Mouse (Mus musculus) liver, embryonic 15.5 days (tissue): ENCODE results near the gene Atp1a4. TPM values are rescaled to one million over a fixed set of nuclear protein-coding genes. Genes with fewer than 3 reads are reported as not detected.

Experiments used
- ATAC-seq: fragments of 200-750 bp; cut with Nextera tagmentation; 2 replicates; pipeline ENCODE4 v1.8.0; 2017; ENCODE audit warnings: moderate number of reproducible peaks, mild to moderate bottlenecking, moderate library complexity; ENCODE audit not compliant: insufficient read depth
- H3K27ac ChIP-seq: fragments of 300-500 bp; sonication (generic); replicated peaks from 2 replicates; pipeline ENCODE4 v1.5.1; 2015; ENCODE audit warnings: mild to moderate bottlenecking, inconsistent platforms
- H3K27me3 ChIP-seq: fragments of 300-500 bp; sonication (generic); 2 replicates; pipeline ENCODE4 v1.6.1; 2015; ENCODE audit warnings: mild to moderate bottlenecking, inconsistent platforms
- H3K36me3 ChIP-seq: fragments of 300-500 bp; sonication (generic); replicated peaks from 2 replicates; pipeline ENCODE4 v1.6.1; 2015; ENCODE audit warnings: moderate library complexity, mild to moderate bottlenecking, inconsistent platforms
- H3K4me1 ChIP-seq: fragments of 300-500 bp; sonication (generic); replicated peaks from 2 replicates; pipeline ENCODE4 v1.6.1; 2015; ENCODE audit warnings: inconsistent platforms
- H3K4me2 ChIP-seq: fragments of 300-500 bp; sonication (generic); 2 replicates; pipeline ENCODE4 v1.6.1; 2015; ENCODE audit warnings: moderate library complexity, mild to moderate bottlenecking, inconsistent platforms
- H3K4me3 ChIP-seq: fragments of 300-500 bp; sonication (generic); replicated peaks from 2 replicates; pipeline ENCODE4 v1.5.1; 2015; ENCODE audit warnings: mild to moderate bottlenecking, inconsistent platforms
- H3K9ac ChIP-seq: fragments of 300-500 bp; sonication (generic); 2 replicates; pipeline ENCODE4 v1.6.1; 2015; ENCODE audit warnings: moderate library complexity, mild to moderate bottlenecking, inconsistent platforms
- H3K9me3 ChIP-seq: fragments of 300-500 bp; sonication (generic); replicated peaks from 2 replicates; pipeline ENCODE4 v1.6.1; 2016; ENCODE audit warnings: inconsistent platforms
- WGBS: fragments of 180-500 bp; shearing (Covaris S2); methylation state at CpG from one replicate; pipeline ENCODE4 v1.1.7; 2015; ENCODE audit warnings: mixed read lengths; ENCODE audit not compliant: insufficient replicate concordance; 5-methylcytosine and 5-hydroxymethylcytosine counted together
- polyA plus RNA-seq: library from polyadenylated mRNA; unstranded; fragments of >200 nt; fragmentation: Nextera tagmentation; extraction: Ambion mirVana; gene quantifications from 2 replicates; pipeline ENCODE4 v1.2.1, GENCODE M21; 2015

Atp1a4 gene
- polyA plus RNA-seq, 1 experiment from 2014 or later = 0.02 TPM

GRCm38 (mm10) chr1:172203566-172203965 is 54.6 kb downstream of the Atp1a4 start:
- H3K9me3 ChIP-seq = no peaks in the 10 kb centered on the region
- H3K9ac ChIP-seq = no peak overlapping the region
- peaks cover 26% of the 10 kb centered on the region for H3K27me3 ChIP-seq
- ATAC-seq = no peak
- 22% methylated on average over 4 of the region's 4 CpGs for WGBS
- H3K27ac ChIP-seq = no peak overlapping the region; the same call in 1 of the 2 replicates
- H3K4me2 ChIP-seq = no peak overlapping the region
- H3K36me3 ChIP-seq = peaks cover 33% of the 10 kb centered on the region
- peaks cover 52% of the 10 kb centered on the region for H3K4me1 ChIP-seq
- no peak overlapping the region for H3K4me3 ChIP-seq

GRCm38 (mm10) chr1:172202894-172203522 is 55.2 kb downstream of the Atp1a4 start:
- 57% methylated on average over 2 of the region's 2 CpGs for WGBS
- no peak overlapping the region for H3K4me3 ChIP-seq
- no peak for ATAC-seq
- no peaks in the 10 kb centered on the region for H3K9me3 ChIP-seq
- no peak overlapping the region for H3K9ac ChIP-seq
- no peak overlapping the region; the same call in 1 of the 2 replicates for H3K27ac ChIP-seq
- peaks cover 26% of the 10 kb centered on the region for H3K27me3 ChIP-seq
- H3K4me2 ChIP-seq = no peak overlapping the region
- H3K4me1 ChIP-seq = peaks cover 52% of the 10 kb centered on the region
- peaks cover 39% of the 10 kb centered on the region for H3K36me3 ChIP-seq

GRCm38 (mm10) chr1:172201967-172202880 is 56.0 kb downstream of the Atp1a4 start:
- 61% methylated on average over 14 of the region's 14 CpGs for WGBS
- Histone ChIP-seq H3K4me3 (no peak overlapping the region), H3K4me2 (no peak overlapping the region), H3K4me1 (peaks cover 49% of the 10 kb centered on the region), H3K36me3 (peaks cover 47% of the 10 kb centered on the region), H3K9me3 (no peaks in the 10 kb centered on the region), H3K27ac (no peak overlapping the region), H3K27me3 (peaks cover 22% of the 10 kb centered on the region), H3K9ac (no peak overlapping the region)
- ATAC-seq = no peak

GRCm38 (mm10) chr1:172200871-172201447 is 57.3 kb downstream of the Atp1a4 start:
- Histone ChIP-seq H3K27ac (no peak overlapping the region), H3K9ac (no peak overlapping the region), H3K4me2 (no peak overlapping the region), H3K36me3 (peaks cover 59% of the 10 kb centered on the region), H3K4me3 (no peak overlapping the region), H3K4me1 (peaks cover 37% of the 10 kb centered on the region), H3K9me3 (no peaks in the 10 kb centered on the region), H3K27me3 (peaks cover 9% of the 10 kb centered on the region)
- 73% methylated on average over 7 of the region's 7 CpGs for WGBS
- ATAC-seq = no peak

- WGBS = 88% methylated on average over 5 of the region's 5 CpGs
Observed at GRCm38 (mm10) chr1:172200161-172200560, 58.1 kb downstream of the Atp1a4 start.

GRCm38 (mm10) chr1:172198996-172199395 is 59.2 kb downstream of the Atp1a4 start:
- ATAC-seq = no peak
- peaks cover 22% of the 10 kb centered on the region for H3K4me1 ChIP-seq
- H3K4me2 ChIP-seq = no peak overlapping the region
- H3K36me3 ChIP-seq = peaks cover 79% of the 10 kb centered on the region
- no peaks in the 10 kb centered on the region for H3K27me3 ChIP-seq
- no peak overlapping the region for H3K9ac ChIP-seq
- 71% methylated on average over 4 of the region's 4 CpGs for WGBS
- no peak overlapping the region for H3K4me3 ChIP-seq
- no peaks in the 10 kb centered on the region for H3K9me3 ChIP-seq
- no peak overlapping the region for H3K27ac ChIP-seq

More at GRCm38 (mm10) chr1:172200161-172200560, 58.1 kb downstream of the Atp1a4 start:
- H3K36me3 ChIP-seq = peaks cover 67% of the 10 kb centered on the region
- H3K27ac ChIP-seq = no peak overlapping the region
- no peak overlapping the region for H3K4me3 ChIP-seq
- peaks cover 1% of the 10 kb centered on the region for H3K27me3 ChIP-seq
- no peak overlapping the region for H3K4me2 ChIP-seq
- peaks cover 30% of the 10 kb centered on the region for H3K4me1 ChIP-seq
- H3K9me3 ChIP-seq = no peaks in the 10 kb centered on the region
- ATAC-seq = no peak
- no peak overlapping the region for H3K9ac ChIP-seq

- H3K4me1 ChIP-seq = peaks cover 17% of the 10 kb centered on the region
- ATAC-seq = no peak
- H3K4me3 ChIP-seq = no peak overlapping the region
- H3K27me3 ChIP-seq = no peaks in the 10 kb centered on the region
- no peak overlapping the region for H3K27ac ChIP-seq
- no peaks in the 10 kb centered on the region for H3K9me3 ChIP-seq
- H3K36me3 ChIP-seq = peaks cover 85% of the 10 kb centered on the region
- no peak overlapping the region for H3K9ac ChIP-seq
- 90% methylated on average over 8 of the region's 8 CpGs for WGBS
- H3K4me2 ChIP-seq = no peak overlapping the region
Observed at GRCm38 (mm10) chr1:172198316-172198715, 59.9 kb downstream of the Atp1a4 start.

- H3K27ac ChIP-seq = no peak overlapping the region
- no peaks in the 10 kb centered on the region for H3K9me3 ChIP-seq
- no peak for ATAC-seq
- peaks cover 86% of the 10 kb centered on the region for H3K36me3 ChIP-seq
- 77% methylated on average over 5 of the region's 5 CpGs for WGBS
- H3K4me1 ChIP-seq = peaks cover 13% of the 10 kb centered on the region
- no peak overlapping the region for H3K9ac ChIP-seq
- H3K4me3 ChIP-seq = no peak overlapping the region
- no peak overlapping the region for H3K4me2 ChIP-seq
- H3K27me3 ChIP-seq = no peaks in the 10 kb centered on the region
Observed at GRCm38 (mm10) chr1:172197851-172198250, 60.4 kb downstream of the Atp1a4 start.

GRCm38 (mm10) chr1:172197146-172197545 is 61.1 kb downstream of the Atp1a4 start:
- no peak overlapping the region for H3K4me2 ChIP-seq
- no peak for ATAC-seq
- H3K27me3 ChIP-seq = no peaks in the 10 kb centered on the region
- H3K9me3 ChIP-seq = no peaks in the 10 kb centered on the region
- peaks cover 87% of the 10 kb centered on the region for H3K36me3 ChIP-seq
- H3K4me1 ChIP-seq = peaks cover 6% of the 10 kb centered on the region
- H3K27ac ChIP-seq = no peak overlapping the region
- no peak overlapping the region for H3K4me3 ChIP-seq
- WGBS = 80% methylated on average over 3 of the region's 3 CpGs
- no peak overlapping the region for H3K9ac ChIP-seq

- no peak for ATAC-seq
- Histone ChIP-seq H3K9me3 (no peaks in the 10 kb centered on the region), H3K4me2 (no peak overlapping the region), H3K4me3 (no peak overlapping the region), H3K4me1 (no peaks in the 10 kb centered on the region), H3K27me3 (no peaks in the 10 kb centered on the region), H3K36me3 (peaks cover 94% of the 10 kb centered on the region), H3K9ac (no peak overlapping the region), H3K27ac (no peak overlapping the region)
- 84% methylated on average over 8 of the region's 8 CpGs for WGBS
Observed at GRCm38 (mm10) chr1:172194435-172194834, 63.8 kb downstream of the Atp1a4 start.

- Histone ChIP-seq H3K9ac (no peak overlapping the region), H3K9me3 (no peaks in the 10 kb centered on the region), H3K4me3 (no peak overlapping the region), H3K4me2 (no peak overlapping the region), H3K27me3 (no peaks in the 10 kb centered on the region), H3K27ac (no peak overlapping the region), H3K4me1 (no peaks in the 10 kb centered on the region), H3K36me3 (peaks cover 95% of the 10 kb centered on the region)
- no peak for ATAC-seq
- 91% methylated on average over 3 of the region's 3 CpGs for WGBS
Observed at GRCm38 (mm10) chr1:172192217-172192616, 66.0 kb downstream of the Atp1a4 start.
